Mouse (Mus musculus) mouse embryonic stem cell (cell line): ENCODE results near the gene Oit1.

Experiments
- in situ Hi-C, 2 experiments: fragments of 300-500 bp; cut with MboI; formaldehyde crosslinking; loops; 1 replicate in 1 of 2; 3 replicates in 1 of 2; pipeline ENCODE4 v1.14.3; 2019 to 2020; ENCODE audit warnings: low sequenced_read_pairs in 2 of 2, low pct_unique_long_range_greater_than_20kb in 1 of 2, mixed read lengths in 1 of 2; ENCODE audit not compliant: unreplicated experiment in 1 of 2

Oit1 gene

GRCm38 (mm10) chr14:8346255-8346997 lies 32.1 kb downstream of the Oit1 start:
- in situ Hi-C loops = loop anchor here (25.0 kb wide), 3 partner anchors 259 to 559 kb away; partner anchors contain the start of genes Dnase1l3 (in 1 of the 2), Gm26661 (in 1 of the 2), Pxk (in 1 of the 2) and Rpp14 (in 1 of the 2)

GRCm38 (mm10) chr14:8345566-8345965 lies 33.0 kb downstream of the Oit1 start:
- in situ Hi-C loops = loop anchor here (25.0 kb wide), 3 partner anchors 258 to 558 kb away; partner anchors contain the start of genes Dnase1l3 (in 1 of the 2), Gm26661 (in 1 of the 2), Pxk (in 1 of the 2) and Rpp14 (in 1 of the 2)

- in situ Hi-C loops = loop anchor here (25.0 kb wide), 3 partner anchors 255 to 555 kb away; partner anchors contain the start of genes Dnase1l3 (in 1 of the 2), Gm26661 (in 1 of the 2), Pxk (in 1 of the 2) and Rpp14 (in 1 of the 2)
Measured at GRCm38 (mm10) chr14:8342509-8343106, 35.9 kb downstream of the Oit1 start.

- in situ Hi-C loops = loop anchor here (25.0 kb wide), 3 partner anchors 253 to 553 kb away; partner anchors contain the start of genes Dnase1l3 (in 1 of the 2), Gm26661 (in 1 of the 2), Pxk (in 1 of the 2) and Rpp14 (in 1 of the 2)
Measured at GRCm38 (mm10) chr14:8340226-8340625, 38.3 kb downstream of the Oit1 start.

GRCm38 (mm10) chr14:8335947-8336346 lies 42.6 kb downstream of the Oit1 start:
- in situ Hi-C loops = loop anchor here (10.0 to 25.0 kb wide), 4 partner anchors 249 to 549 kb away; partner anchors contain the start of genes Dnase1l3 (in 1 of the 2), Gm26661 (in 1 of the 2), Pxk (in 1 of the 2) and Rpp14 (in 1 of the 2)

GRCm38 (mm10) chr14:8334511-8334910 lies 44.0 kb downstream of the Oit1 start:
- in situ Hi-C loops = loop anchor here (10.0 to 25.0 kb wide), 4 partner anchors 247 to 547 kb away; partner anchors contain the start of genes Dnase1l3 (in 1 of the 2), Gm26661 (in 1 of the 2), Pxk (in 1 of the 2) and Rpp14 (in 1 of the 2)

GRCm38 (mm10) chr14:8332314-8333252 lies 46.0 kb downstream of the Oit1 start:
- in situ Hi-C loops = loop anchor here (10.0 to 25.0 kb wide), 4 partner anchors 245 to 545 kb away; partner anchors contain the start of genes Dnase1l3 (in 1 of the 2), Gm26661 (in 1 of the 2), Pxk (in 1 of the 2) and Rpp14 (in 1 of the 2)

- in situ Hi-C loops = loop anchor here (10.0 to 25.0 kb wide), 4 partner anchors 244 to 544 kb away; partner anchors contain the start of genes Dnase1l3 (in 1 of the 2), Gm26661 (in 1 of the 2), Pxk (in 1 of the 2) and Rpp14 (in 1 of the 2)
Measured at GRCm38 (mm10) chr14:8331307-8331905, 47.1 kb downstream of the Oit1 start.

- in situ Hi-C loops = loop anchor here (10.0 to 25.0 kb wide), 4 partner anchors 243 to 543 kb away; partner anchors contain the start of genes Dnase1l3 (in 1 of the 2), Gm26661 (in 1 of the 2), Pxk (in 1 of the 2) and Rpp14 (in 1 of the 2)
Measured at GRCm38 (mm10) chr14:8330390-8330789, 48.2 kb downstream of the Oit1 start.

- in situ Hi-C loops = loop anchor here (25.0 kb wide), 3 partner anchors 242 to 542 kb away; partner anchors contain the start of genes Dnase1l3 (in 1 of the 2), Gm26661 (in 1 of the 2), Pxk (in 1 of the 2) and Rpp14 (in 1 of the 2)
Measured at GRCm38 (mm10) chr14:8329552-8329951, 49.0 kb downstream of the Oit1 start.

- in situ Hi-C loops = loop anchor here (25.0 kb wide), 3 partner anchors 240 to 540 kb away; partner anchors contain the start of genes Dnase1l3 (in 1 of the 2), Gm26661 (in 1 of the 2), Pxk (in 1 of the 2) and Rpp14 (in 1 of the 2)
Measured at GRCm38 (mm10) chr14:8327371-8327770, 51.2 kb downstream of the Oit1 start.

- in situ Hi-C loops = loop anchor here (25.0 kb wide), 3 partner anchors 240 to 540 kb away; partner anchors contain the start of genes Dnase1l3 (in 1 of the 2), Gm26661 (in 1 of the 2), Pxk (in 1 of the 2) and Rpp14 (in 1 of the 2)
Measured at GRCm38 (mm10) chr14:8326961-8327360, 51.6 kb downstream of the Oit1 start.

- in situ Hi-C loops = loop anchor here (25.0 kb wide), 3 partner anchors 238 to 538 kb away; partner anchors contain the start of genes Dnase1l3 (in 1 of the 2), Gm26661 (in 1 of the 2), Pxk (in 1 of the 2) and Rpp14 (in 1 of the 2)
Measured at GRCm38 (mm10) chr14:8325746-8326145, 52.8 kb downstream of the Oit1 start.

- in situ Hi-C loops = no loop called here
Measured at GRCm38 (mm10) chr14:8320528-8320927, 58.0 kb downstream of the Oit1 start.

GRCm38 (mm10) chr14:8317194-8318097 lies 61.1 kb downstream of the Oit1 start, which contains the start of gene Fam107a:
Gene Fam107a (minus strand): TSS chr14:8318023.
- in situ Hi-C loops = no loop called here
